Mouse (Mus musculus) hindbrain, embryonic 15.5 days (tissue): Measurements from ENCODE around the gene Rmdn3. TPM values are rescaled to one million over a fixed set of nuclear protein-coding genes. Genes with fewer than 3 reads are reported as not detected.
A peak's percentile ranks its signal among the peaks of the same experiment; 100 is the strongest.

Source experiments
- ATAC-seq: fragments of 200-750 bp; cut with Nextera tagmentation; 2 replicates; pipeline ENCODE4 v1.8.0; 2017; ENCODE audit warnings: low read depth, moderate number of reproducible peaks, moderate TSS enrichment; ENCODE audit not compliant: low FRiP score
- H3K27ac ChIP-seq: fragments of 300-500 bp; sonication (generic); replicated peaks from 2 replicates; pipeline ENCODE4 v1.5.1; 2015; ENCODE audit warnings: mild to moderate bottlenecking, inconsistent platforms
- H3K27me3 ChIP-seq: fragments of 300-500 bp; sonication (generic); 2 replicates; pipeline ENCODE4 v1.6.1; 2015; ENCODE audit warnings: control low read depth, inconsistent platforms
- H3K36me3 ChIP-seq: fragments of 300-500 bp; sonication (generic); 2 replicates; pipeline ENCODE4 v1.6.1; 2015; ENCODE audit warnings: control low read depth, inconsistent platforms
- H3K4me1 ChIP-seq: fragments of 300-500 bp; sonication (generic); replicated peaks from 2 replicates; pipeline ENCODE4 v1.6.1; 2015; ENCODE audit warnings: control low read depth, inconsistent platforms
- H3K4me2 ChIP-seq: fragments of 300-500 bp; sonication (generic); 2 replicates; pipeline ENCODE4 v1.6.1; 2015; ENCODE audit warnings: moderate library complexity, mild to moderate bottlenecking, inconsistent platforms
- H3K4me3 ChIP-seq: fragments of 300-500 bp; sonication (generic); 2 replicates; pipeline ENCODE4 v1.5.1; 2015; ENCODE audit warnings: mild to moderate bottlenecking, inconsistent platforms
- H3K9ac ChIP-seq: fragments of 300-500 bp; sonication (generic); 2 replicates; pipeline ENCODE4 v1.6.1; 2015; ENCODE audit warnings: inconsistent platforms
- H3K9me3 ChIP-seq: fragments of 300-500 bp; sonication (generic); 2 replicates; pipeline ENCODE4 v1.6.1; 2016; ENCODE audit warnings: control low read depth, inconsistent platforms
- WGBS: fragments of 180-500 bp; shearing (Covaris S2); methylation state at CpG from one replicate; pipeline ENCODE4 v1.1.7; 2015; 5-methylcytosine and 5-hydroxymethylcytosine counted together
- polyA plus RNA-seq: library from polyadenylated mRNA; unstranded; fragments of >200 nt; fragmentation: Nextera tagmentation; extraction: Ambion mirVana; gene quantifications from 2 replicates; pipeline ENCODE4 v1.2.1, GENCODE M21; 2015

The Rmdn3 gene
- polyA plus RNA-seq, 1 experiment from 2014 or later = 45.2 TPM

DNA sequence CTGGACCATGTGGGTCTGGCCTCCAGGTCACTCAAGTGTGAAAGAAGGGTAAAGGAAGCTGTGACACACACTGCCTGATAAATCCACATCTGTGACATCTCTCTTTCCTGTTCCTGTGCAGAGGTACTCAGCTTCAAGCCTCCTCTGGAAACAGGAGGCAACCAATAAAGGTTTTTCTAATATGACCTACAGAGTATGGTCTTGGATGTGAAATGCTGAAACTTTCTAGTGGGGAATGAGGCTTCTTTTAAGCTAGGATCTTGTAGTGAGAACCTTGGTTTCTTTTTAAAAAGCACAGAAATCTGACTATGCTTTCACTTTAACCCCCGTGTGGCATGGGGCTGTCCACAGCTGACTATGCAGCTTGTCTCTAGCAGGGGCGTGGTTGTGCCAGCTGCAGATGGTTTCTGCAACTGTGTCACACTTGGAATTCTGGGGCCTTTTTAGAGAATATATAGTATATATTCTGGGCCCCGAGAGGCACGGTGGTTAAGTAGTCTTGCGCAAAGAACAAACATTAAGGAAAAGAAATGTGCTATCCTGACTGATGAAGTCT is 20.6 kb upstream of the Rmdn3 start:
- Histone ChIP-seq H3K36me3 (peaks cover 28% of the 10 kb centered on the region), H3K9ac (no peak overlapping the region), H3K27me3 (no peaks in the 10 kb centered on the region), H3K27ac (no peak overlapping the region), H3K9me3 (no peaks in the 10 kb centered on the region), H3K4me3 (no peak overlapping the region), H3K4me2 (no peak overlapping the region), H3K4me1 (peaks cover 25% of the 10 kb centered on the region)
- ATAC-seq = no peak
- 92% methylated on average over 5 of the region's 5 CpGs for WGBS

DNA sequence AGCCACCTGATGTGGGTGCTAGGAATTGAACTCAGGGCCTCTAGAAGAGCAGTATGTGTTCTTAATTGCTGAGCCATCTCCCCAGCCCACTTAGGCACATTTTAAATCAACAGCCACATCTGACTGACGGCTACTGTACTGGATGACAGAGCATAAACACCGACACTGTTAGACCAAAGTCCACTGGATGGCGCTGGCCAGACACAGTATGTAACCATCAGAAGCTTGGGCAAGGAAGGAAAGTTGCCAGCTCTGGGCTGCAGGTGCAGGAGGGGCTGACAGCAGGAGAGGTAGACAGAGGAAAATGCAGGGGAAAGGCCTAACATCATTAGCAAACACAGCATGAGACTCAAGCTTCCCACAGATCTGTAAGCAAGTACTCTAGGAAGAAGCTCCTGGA is 19.9 kb upstream of the Rmdn3 start:
- no peak overlapping the region for H3K4me3 ChIP-seq
- H3K36me3 ChIP-seq = peaks cover 28% of the 10 kb centered on the region
- WGBS = 50% methylated on average over 3 of the region's 3 CpGs

DNA sequence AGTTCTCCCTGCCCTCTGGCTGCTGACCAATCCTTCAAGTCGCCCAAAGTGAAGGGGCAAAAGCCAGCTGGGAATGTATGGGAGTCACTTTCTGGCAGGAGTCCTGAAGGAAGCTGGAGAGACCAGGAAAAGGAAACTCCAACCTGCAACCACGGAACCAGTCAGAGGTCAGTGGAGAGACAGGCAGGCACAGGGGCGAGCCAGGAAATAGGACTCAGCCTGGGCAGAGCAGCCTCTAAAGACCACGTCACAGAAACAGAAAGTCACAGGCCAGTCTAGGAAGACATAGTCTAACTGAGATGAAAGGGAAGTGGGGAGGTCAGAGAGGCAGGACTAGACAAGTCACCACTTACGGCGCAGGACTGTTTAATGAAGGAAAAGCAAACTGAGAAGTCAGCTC is 18.8 kb upstream of the Rmdn3 start:
- Histone ChIP-seq H3K4me2 (no peak overlapping the region), H3K27ac (no peak overlapping the region), H3K27me3 (no peaks in the 10 kb centered on the region), H3K36me3 (peaks cover 23% of the 10 kb centered on the region), H3K4me3 (no peak overlapping the region), H3K9me3 (no peaks in the 10 kb centered on the region), H3K4me1 (peaks cover 26% of the 10 kb centered on the region), H3K9ac (no peak overlapping the region)
- 71% methylated on average over 6 of the region's 6 CpGs for WGBS
- ATAC-seq = no peak

More for the DNA sequence above, 19.9 kb upstream of the Rmdn3 start:
- H3K4me1 ChIP-seq = peaks cover 26% of the 10 kb centered on the region
- H3K9ac ChIP-seq = no peak overlapping the region
- no peaks in the 10 kb centered on the region for H3K9me3 ChIP-seq
- H3K4me2 ChIP-seq = no peak overlapping the region
- ATAC-seq = no peak
- no peak overlapping the region for H3K27ac ChIP-seq
- H3K27me3 ChIP-seq = no peaks in the 10 kb centered on the region

DNA sequence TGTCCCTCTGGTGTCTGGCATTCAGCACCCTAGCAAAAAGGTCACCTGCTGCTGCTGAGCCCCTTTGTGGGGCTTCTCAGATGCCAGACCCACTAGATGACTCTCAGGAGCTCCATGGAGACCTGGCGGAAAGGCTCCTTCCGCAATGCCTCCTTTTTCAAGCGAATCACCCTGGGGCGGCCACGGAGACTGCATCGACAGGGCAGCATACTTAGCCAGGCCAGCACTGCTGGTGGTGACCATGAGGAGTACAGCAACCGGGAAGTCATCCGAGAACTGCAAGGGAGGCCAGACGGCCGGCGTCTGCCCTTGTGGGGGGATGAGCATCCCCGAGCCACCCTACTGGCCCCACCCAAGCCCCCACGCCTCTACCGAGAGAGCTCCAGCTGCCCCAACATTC is 18.0 kb upstream of the Rmdn3 start:
- peaks cover 26% of the 10 kb centered on the region for H3K4me1 ChIP-seq
- no peaks in the 10 kb centered on the region for H3K27me3 ChIP-seq
- H3K4me2 ChIP-seq = no peak overlapping the region
- WGBS = 47% methylated on average over 14 of the region's 14 CpGs
- no peak overlapping the region for H3K4me3 ChIP-seq
- peaks cover 16% of the 10 kb centered on the region for H3K36me3 ChIP-seq
- no peak overlapping the region for H3K9ac ChIP-seq
- no peak overlapping the region for H3K27ac ChIP-seq
- ATAC-seq = no peak
- no peaks in the 10 kb centered on the region for H3K9me3 ChIP-seq

DNA sequence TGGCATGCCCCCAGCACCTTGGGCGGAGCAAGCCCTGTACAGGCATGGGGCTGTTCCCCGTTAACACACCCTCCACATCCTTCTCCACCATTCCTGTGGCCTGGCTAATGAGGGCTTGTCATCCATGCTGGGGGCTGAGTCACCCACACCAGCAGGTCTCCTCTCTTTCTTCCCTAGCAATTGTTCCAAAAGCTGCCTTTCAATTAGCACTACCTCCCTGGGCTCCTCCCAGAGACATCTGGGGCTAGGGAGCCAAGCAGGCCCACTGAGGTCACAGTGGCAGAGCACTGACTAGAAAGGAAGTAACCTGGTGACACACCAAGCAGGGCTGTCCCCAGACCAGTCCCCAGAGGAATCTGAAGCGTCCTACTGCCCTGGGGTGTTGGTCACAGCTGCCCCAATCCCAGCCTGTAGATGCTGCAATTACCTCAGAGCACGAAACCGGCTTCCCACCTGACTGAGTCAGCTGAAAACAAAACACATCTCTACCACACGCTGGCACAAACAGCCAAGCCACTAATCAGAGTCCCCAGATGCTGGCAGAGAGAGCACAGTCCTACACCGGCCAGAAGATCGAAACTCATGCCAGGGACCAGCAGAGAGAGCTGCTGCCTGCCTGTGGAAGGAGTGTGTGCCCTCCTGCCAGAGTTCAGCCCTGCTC is 17.3 kb upstream of the Rmdn3 start, which contains the start of gene Gm14137:
TSS of gene Gm14137 (plus strand) at position 519 of the 661 bp plus-strand sequence.
- ATAC-seq = no peak
- no peak within 1 kb of the TSS for H3K27ac ChIP-seq
- H3K36me3 ChIP-seq = peaks cover 9% of the 10 kb centered on the region
- no peaks in the 10 kb centered on the region for H3K27me3 ChIP-seq
- H3K9me3 ChIP-seq = no peaks in the 10 kb centered on the region
- H3K4me2 ChIP-seq = no peak within 1 kb of the TSS
- 35% methylated on average over 8 of the region's 8 CpGs for WGBS
- no peak within 1 kb of the TSS for H3K9ac ChIP-seq
- H3K4me1 ChIP-seq = peaks cover 26% of the 10 kb centered on the region
- H3K4me3 ChIP-seq = no peak within 1 kb of the TSS

DNA sequence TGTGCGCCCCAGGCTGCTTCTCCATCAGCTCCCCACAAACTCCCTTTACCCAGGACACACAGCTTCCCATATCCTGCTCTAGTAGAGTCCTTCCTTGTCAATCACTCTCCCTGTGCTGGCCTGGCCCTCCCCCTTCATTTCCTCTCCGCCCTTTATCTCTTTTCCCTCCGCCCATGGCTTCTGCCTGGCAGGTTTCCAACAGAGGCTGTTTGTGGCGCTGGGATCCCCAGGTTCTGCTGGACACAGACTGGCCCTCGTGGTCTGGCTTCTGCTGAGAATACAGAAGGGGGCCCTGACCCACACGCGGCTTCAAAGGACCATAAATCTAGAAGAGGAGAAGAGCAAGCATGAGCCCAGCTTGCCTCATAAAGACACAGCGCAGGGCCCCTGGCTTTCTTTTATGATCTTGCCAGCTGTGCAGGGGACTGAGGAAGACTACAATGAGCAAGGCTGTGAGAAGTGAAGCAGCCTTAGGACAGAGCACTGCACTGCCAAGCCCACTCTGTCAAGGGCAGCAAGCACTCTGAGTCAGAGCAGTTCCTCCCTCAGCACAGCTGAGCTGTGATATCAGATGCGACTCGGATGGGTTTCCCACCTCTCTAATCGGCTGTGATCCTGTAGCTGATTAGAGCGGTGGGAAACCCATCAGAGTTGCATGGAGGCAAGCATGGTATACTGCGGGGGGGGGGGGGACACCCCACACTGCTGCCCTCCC is 16.2 kb upstream of the Rmdn3 start:
- no peaks in the 10 kb centered on the region for H3K9me3 ChIP-seq
- no peak overlapping the region for H3K9ac ChIP-seq
- H3K27ac ChIP-seq = no peak overlapping the region
- ATAC-seq = peak; percentile 9; the same call in 1 of the 2 replicates
- H3K36me3 ChIP-seq = peaks cover 2% of the 10 kb centered on the region; the same call in 1 of the 2 replicates
- H3K4me1 ChIP-seq = peaks cover 27% of the 10 kb centered on the region
- no peak overlapping the region for H3K4me3 ChIP-seq
- H3K27me3 ChIP-seq = no peaks in the 10 kb centered on the region; the same call in 1 of the 2 replicates
- peak overlapping the region; percentile 17; the same call in 1 of the 2 replicates for H3K4me2 ChIP-seq
- WGBS = 21% methylated on average over 13 of the region's 13 CpGs

DNA sequence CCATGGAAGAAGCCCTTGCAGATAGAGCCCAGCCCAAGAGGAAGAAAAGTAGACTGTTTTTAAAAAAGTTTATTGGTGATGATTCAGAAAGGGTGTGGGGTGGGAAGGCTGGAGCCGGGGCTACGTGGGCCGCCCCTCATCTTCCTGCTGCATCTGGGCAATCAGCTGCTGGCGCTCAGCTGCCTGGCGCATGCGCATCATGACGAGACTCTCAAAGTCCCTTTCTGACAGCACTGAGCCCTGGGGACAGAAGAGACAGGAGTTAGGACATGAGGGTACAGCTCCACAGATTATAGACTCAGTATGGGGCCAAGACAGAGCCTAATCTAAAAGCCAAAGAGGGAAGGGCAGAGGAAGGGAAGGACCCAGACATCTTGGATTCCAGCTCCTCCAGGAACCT is 15.6 kb upstream of the Rmdn3 start:
- Histone ChIP-seq H3K4me1 (peaks cover 33% of the 10 kb centered on the region), H3K4me2 (no peak overlapping the region), H3K27ac (no peak overlapping the region), H3K4me3 (no peak overlapping the region), H3K36me3 (no peaks in the 10 kb centered on the region), H3K27me3 (no peaks in the 10 kb centered on the region; the same call in 1 of the 2 replicates), H3K9ac (no peak overlapping the region), H3K9me3 (no peaks in the 10 kb centered on the region)
- ATAC-seq = no peak
- 81% methylated on average over 7 of the region's 7 CpGs for WGBS

DNA sequence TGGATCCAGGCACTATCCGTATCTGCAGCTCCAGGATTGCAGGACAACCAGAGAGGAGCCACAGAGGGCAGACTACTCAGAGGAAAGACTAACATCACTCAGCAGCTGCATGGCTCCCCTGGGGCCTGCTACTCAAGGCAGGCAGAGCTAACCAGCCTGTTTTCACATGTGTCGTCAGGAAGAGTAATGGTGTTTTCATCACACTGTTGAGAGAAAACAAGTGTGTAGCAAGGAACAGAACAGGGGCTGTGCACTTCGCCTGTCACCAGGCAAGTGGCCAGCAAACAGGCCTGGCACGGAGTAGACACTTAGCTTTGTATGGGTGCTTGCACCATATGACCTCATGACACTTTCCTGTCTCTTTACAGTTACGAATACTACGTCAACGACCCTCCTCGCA is 14.7 kb upstream of the Rmdn3 start:
- 67% methylated on average over 8 of the region's 8 CpGs for WGBS
- no peak for ATAC-seq
- Histone ChIP-seq H3K27ac (no peak overlapping the region), H3K36me3 (no peaks in the 10 kb centered on the region), H3K4me3 (no peak overlapping the region), H3K4me2 (no peak overlapping the region), H3K9me3 (no peaks in the 10 kb centered on the region), H3K27me3 (no peaks in the 10 kb centered on the region; the same call in 1 of the 2 replicates), H3K9ac (no peak overlapping the region), H3K4me1 (peaks cover 41% of the 10 kb centered on the region)

DNA sequence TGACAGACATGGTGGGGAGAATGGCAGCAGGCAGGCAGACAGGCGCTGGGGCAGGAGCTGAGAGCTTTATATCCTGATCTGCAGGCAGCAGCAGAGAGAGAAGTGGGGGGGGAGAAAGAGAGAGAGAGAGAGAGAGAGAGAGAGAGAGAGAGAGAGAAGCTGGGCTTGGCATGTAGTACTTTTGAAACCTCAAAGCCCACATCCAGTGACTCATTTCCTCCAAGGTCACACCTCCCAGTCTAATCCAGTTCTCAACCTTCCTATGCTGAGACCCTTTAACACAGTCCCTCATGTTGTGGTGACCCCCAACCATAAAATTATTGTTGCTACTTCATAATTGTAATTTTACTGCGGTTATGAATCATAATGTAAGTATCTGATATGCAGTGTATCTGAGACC is 13.4 kb upstream of the Rmdn3 start:
- WGBS = 93% methylated on average over 2 of the region's 2 CpGs
- no peak overlapping the region for H3K4me3 ChIP-seq
- no peak for ATAC-seq
- no peak overlapping the region for H3K9ac ChIP-seq
- H3K4me1 ChIP-seq = peaks cover 43% of the 10 kb centered on the region
- no peak overlapping the region for H3K4me2 ChIP-seq
- peaks cover 9% of the 10 kb centered on the region for H3K27me3 ChIP-seq
- no peaks in the 10 kb centered on the region for H3K9me3 ChIP-seq
- H3K36me3 ChIP-seq = no peaks in the 10 kb centered on the region
- no peak overlapping the region for H3K27ac ChIP-seq

DNA sequence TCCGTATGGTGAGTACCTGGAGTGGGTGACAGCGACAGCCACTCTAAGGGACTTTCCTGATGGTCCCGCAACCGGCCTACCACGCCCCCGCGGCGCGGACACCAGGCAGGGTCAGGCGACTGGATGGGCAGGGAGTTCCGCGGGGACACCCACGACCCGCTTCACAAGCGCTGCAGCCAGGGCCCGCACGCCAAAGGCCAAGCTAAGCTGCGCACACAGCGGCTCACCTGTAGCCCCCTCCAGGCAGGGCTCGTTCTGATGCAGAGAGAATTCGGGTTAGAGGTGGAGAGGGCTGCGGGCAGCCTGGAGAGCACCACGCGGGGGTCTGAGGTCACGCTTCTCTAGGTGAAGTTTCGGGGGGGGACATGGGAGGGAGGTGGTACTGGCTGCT is 11.0 kb upstream of the Rmdn3 start:
- no peak for ATAC-seq
- WGBS = 4% methylated on average over 26 of the region's 26 CpGs
- H3K27me3 ChIP-seq = peaks cover 15% of the 10 kb centered on the region
- H3K4me3 ChIP-seq = peak overlapping the region; percentile 50
- peak overlapping the region; percentile 99 for H3K4me2 ChIP-seq
- peak overlapping the region; percentile 37 for H3K9ac ChIP-seq
- H3K27ac ChIP-seq = no peak overlapping the region
- no peaks in the 10 kb centered on the region for H3K9me3 ChIP-seq
- H3K4me1 ChIP-seq = peaks cover 22% of the 10 kb centered on the region
- H3K36me3 ChIP-seq = no peaks in the 10 kb centered on the region

DNA sequence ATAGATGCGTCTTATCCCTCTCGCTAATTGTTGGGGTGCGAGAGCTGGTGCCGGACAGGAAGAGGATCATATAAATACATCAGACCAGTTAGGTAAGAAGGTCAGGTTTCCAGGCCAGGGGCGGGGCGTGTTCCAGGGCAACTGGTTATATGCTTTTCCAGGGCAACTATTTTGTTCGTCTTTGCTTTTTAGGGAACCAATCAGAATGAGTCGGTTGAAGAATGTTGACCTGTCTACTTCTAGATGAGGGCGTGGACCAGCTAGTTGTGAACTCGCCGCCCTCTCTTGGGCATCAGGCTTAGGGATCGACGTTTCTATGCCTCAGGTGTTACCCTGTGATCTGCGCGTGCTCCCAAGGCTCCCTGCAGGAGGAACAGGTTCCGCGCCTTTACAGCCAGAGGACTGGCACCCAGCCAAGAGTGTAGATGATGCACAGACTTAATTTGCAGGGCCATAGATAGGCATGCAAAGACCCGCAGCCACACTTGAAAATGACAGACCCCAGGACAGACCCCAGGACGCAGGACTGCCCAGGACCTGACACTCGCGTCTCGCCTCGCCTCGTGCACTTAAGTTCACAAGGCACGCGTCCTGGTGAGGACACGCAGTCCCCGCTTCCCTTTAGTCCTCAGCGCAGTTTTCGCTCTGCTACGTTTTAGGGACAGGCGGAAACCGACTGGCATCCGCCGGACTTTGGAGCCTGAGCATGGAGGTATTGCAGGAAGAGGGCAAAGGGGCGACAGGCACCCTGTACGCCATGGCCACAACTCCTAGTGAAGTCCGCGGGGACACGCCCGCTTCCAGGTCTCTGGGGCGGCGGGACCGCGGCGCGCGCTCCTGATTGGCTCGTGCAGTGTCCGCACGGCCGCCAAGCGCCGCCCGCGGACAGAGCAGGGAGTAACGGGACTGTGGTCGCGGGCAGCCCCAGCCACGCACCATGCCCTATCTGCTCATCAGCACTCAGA is 10.3 kb upstream of the Rmdn3 start, which contains the start of gene Gchfr:
TSS of gene Gchfr (plus strand) at position 873 of the 965 bp plus-strand sequence.
- H3K27ac ChIP-seq = no peak within 1 kb of the TSS
- under 1% methylated on average over 60 of the region's 60 CpGs for WGBS
- H3K9ac ChIP-seq = peak within 1 kb of the TSS; percentile 37
- peaks cover 15% of the 10 kb centered on the region for H3K27me3 ChIP-seq
- ATAC-seq = peak; percentile 77
- no peaks in the 10 kb centered on the region for H3K9me3 ChIP-seq
- peak within 1 kb of the TSS; percentile 99 for H3K4me2 ChIP-seq
- peak within 1 kb of the TSS; percentile 50 for H3K4me3 ChIP-seq
- no peaks in the 10 kb centered on the region for H3K36me3 ChIP-seq
- peaks cover 16% of the 10 kb centered on the region for H3K4me1 ChIP-seq
